Mouse (Mus musculus) spleen, adult 2 months (tissue): ENCODE data around the gene Ermap. TPM values are rescaled to one million over a fixed set of nuclear protein-coding genes. Genes with fewer than 3 reads are reported as not detected.

Experiments
- DNase-seq, 2 experiments: peaks; one replicate each; pipeline versions ENCODE4 v3.0.0 to v3.0.0-alpha.2; 2012 to 2021; ENCODE audit warnings: low spot score in 2 of 2, low read depth in 1 of 2
- H3K27ac ChIP-seq: fragments of 200-500 bp; 2 replicates; pipeline ENCODE4 v1.5.1; 2012; ENCODE audit warnings: low read length, inconsistent platforms; ENCODE audit not compliant: insufficient read depth
- H3K27me3 ChIP-seq: fragments of 200-500 bp; 2 replicates; pipeline ENCODE4 v1.6.1; 2012; ENCODE audit warnings: mild to moderate bottlenecking, moderate library complexity, low read length, inconsistent platforms; ENCODE audit not compliant: control insufficient read depth, insufficient read depth
- H3K36me3 ChIP-seq: fragments of 200-500 bp; 2 replicates; pipeline ENCODE4 v1.6.1; 2012; ENCODE audit warnings: mild to moderate bottlenecking, low read length, inconsistent platforms; ENCODE audit not compliant: control insufficient read depth, insufficient read depth
- H3K4me1 ChIP-seq: fragments of 200-500 bp; 2 replicates; pipeline ENCODE4 v1.6.1; 2011; ENCODE audit warnings: inconsistent platforms; ENCODE audit not compliant: control insufficient read depth, insufficient read depth, insufficient read length
- H3K4me3 ChIP-seq: fragments of 200-500 bp; 2 replicates; pipeline ENCODE4 v1.5.1; 2011; ENCODE audit warnings: mild to moderate bottlenecking, inconsistent platforms; ENCODE audit not compliant: insufficient read depth, insufficient read length; ENCODE audit errors: extremely low read depth
- CTCF ChIP-seq: fragments of 200-500 bp; IDR thresholded peaks from 2 replicates; pipeline ENCODE4 v1.5.1; 2011; ENCODE audit warnings: mild to moderate bottlenecking, inconsistent platforms; ENCODE audit not compliant: insufficient read depth, insufficient read length, insufficient replicate concordance; ENCODE audit errors: extremely low read depth
- POLR2A ChIP-seq: fragments of 200-500 bp; IDR thresholded peaks from 2 replicates; pipeline ENCODE4 v1.6.1; 2011; ENCODE audit warnings: low read depth, low read length, inconsistent platforms
- WGBS: fragments of 180-500 bp; shearing (Covaris S2); methylation state at CpG from one replicate; pipeline ENCODE4 v1.1.7; 2018; 5-methylcytosine and 5-hydroxymethylcytosine counted together
- polyA plus RNA-seq: library from polyadenylated mRNA; depleted of rRNA; stranded (reverse); fragments of >200 nt; gene quantifications from 2 replicates; pipeline ENCODE4 v1.2.3, GENCODE M21; 2012

Ermap gene
- polyA plus RNA-seq, 1 experiment, result 53.8 TPM

- H3K27me3 ChIP-seq, result no peaks in the 10 kb centered on the region
- no peak overlapping the region for H3K27ac ChIP-seq
Measured at GRCm38 (mm10) chr4:119161358-119161757, 28.5 kb downstream of the Ermap start.

DNA sequence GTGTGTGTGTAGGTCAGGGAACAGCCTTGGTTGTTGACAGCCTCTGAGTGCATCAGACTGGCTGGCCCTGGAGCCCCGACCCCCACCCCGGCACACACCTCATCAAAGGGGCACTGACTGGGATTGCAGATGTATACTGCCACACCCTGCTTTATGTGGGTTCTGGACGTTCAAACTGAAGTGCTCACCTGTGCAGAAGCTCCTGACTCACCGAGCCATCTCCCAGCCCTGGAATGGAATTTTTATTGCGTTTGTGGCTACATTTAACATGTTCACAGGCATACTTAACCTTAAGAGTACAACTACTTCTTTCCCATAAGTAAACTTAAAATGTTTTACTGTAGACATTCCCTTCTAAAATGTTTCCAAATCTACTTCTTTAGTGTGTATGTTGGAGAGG lies 31.9 kb downstream of the Ermap start:
- TF ChIP-seq CTCF (no peak), POLR2A (no peak)
- 83% methylated on average over 5 of the region's 5 CpGs for WGBS
- Histone ChIP-seq H3K36me3 (no peaks in the 10 kb centered on the region), H3K27me3 (no peaks in the 10 kb centered on the region), H3K4me1 (no peaks in the 10 kb centered on the region), H3K4me3 (no peak overlapping the region), H3K27ac (no peak overlapping the region)
- DNase-seq, result no peak

More at GRCm38 (mm10) chr4:119161358-119161757, 28.5 kb downstream of the Ermap start:
- 78% methylated on average over 3 of the region's 3 CpGs for WGBS
- no peak overlapping the region for H3K4me3 ChIP-seq
- TF ChIP-seq CTCF (no peak), POLR2A (no peak)
- no peak for DNase-seq
- H3K36me3 ChIP-seq, result no peaks in the 10 kb centered on the region
- H3K4me1 ChIP-seq, result no peaks in the 10 kb centered on the region

DNA sequence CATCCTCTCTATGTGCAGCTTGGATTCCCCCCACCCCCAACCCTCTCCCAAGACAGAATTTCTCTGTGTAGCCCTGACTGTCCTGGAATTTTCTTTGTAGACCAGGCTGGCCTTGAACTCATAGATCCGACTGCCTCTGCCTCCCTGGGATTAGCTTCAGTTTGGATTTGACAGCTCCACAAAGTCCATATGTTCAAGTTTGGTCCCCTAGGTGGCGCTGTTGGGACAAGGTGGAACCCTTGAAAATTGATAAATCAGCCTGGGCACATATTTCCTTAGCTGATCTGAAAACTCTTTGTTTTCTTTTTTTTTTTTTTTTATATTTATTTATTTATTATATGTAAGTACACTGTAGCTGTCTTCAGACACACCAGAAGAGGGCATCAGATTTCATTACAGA lies 32.6 kb downstream of the Ermap start:
- Histone ChIP-seq H3K27me3 (no peaks in the 10 kb centered on the region), H3K36me3 (no peaks in the 10 kb centered on the region), H3K4me1 (no peaks in the 10 kb centered on the region), H3K4me3 (no peak overlapping the region), H3K27ac (no peak overlapping the region)
- TF ChIP-seq POLR2A (no peak), CTCF (peak; percentile 40; the same call in 1 of the 2 replicates)
- 28% methylated on average over 2 of the region's 2 CpGs for WGBS
- DNase-seq, result peak in 1 of 2 experiments; percentile 63

DNA sequence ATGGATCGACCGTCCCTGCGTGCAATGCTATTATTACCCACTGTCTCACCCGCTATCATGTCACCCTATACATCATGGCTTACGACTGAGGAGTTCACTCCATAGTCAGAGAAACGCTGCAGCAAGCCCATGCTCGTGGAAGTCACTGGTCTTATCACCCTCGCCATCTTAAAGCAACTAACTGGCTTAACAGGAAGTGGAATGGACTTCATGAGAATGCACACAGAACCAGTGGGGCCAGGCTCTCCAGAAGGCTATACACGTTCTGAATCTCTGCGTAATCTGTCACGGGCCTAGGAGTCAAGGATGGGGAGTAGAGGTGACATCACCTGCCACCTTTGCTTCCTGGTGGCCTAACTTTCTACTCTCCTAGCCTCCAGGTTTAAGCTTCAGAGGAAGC lies 41.1 kb downstream of the Ermap start:
- DNase-seq, result no peak
- H3K27me3 ChIP-seq, result no peaks in the 10 kb centered on the region
- H3K4me3 ChIP-seq, result no peak overlapping the region
- H3K4me1 ChIP-seq, result no peaks in the 10 kb centered on the region
- no peak overlapping the region for H3K27ac ChIP-seq
- no peaks in the 10 kb centered on the region for H3K36me3 ChIP-seq
- 80% methylated on average over 11 of the region's 11 CpGs for WGBS
- TF ChIP-seq POLR2A (no peak), CTCF (no peak)

DNA sequence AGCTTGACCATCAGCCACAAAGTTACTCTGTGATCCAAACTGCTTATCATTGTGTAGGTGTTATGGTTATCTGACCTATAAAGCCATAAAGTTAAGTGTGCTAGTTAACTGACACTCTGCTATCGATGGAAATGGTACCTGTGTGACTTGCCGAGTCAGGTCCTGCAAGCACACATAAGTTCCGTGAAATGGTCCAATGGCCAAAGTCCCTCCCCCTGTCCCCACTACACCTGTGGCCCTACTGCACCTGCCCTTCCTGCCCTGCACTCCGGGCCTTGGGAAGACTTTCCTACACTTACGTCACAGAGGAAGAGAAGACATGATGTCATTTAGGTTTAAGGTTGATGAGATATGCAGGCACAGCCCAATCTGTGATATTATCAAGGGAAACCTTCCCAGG lies 42.5 kb downstream of the Ermap start:
- Histone ChIP-seq H3K4me1 (no peaks in the 10 kb centered on the region), H3K27ac (no peak overlapping the region), H3K27me3 (no peaks in the 10 kb centered on the region), H3K4me3 (no peak overlapping the region), H3K36me3 (no peaks in the 10 kb centered on the region)
- DNase-seq, result no peak
- no peak for TF ChIP-seq CTCF
- no peak for TF ChIP-seq POLR2A
- 93% methylated on average over 5 of the region's 5 CpGs for WGBS

- Histone ChIP-seq H3K4me1 (no peaks in the 10 kb centered on the region), H3K36me3 (no peaks in the 10 kb centered on the region), H3K4me3 (no peak overlapping the region), H3K27ac (no peak overlapping the region), H3K27me3 (no peaks in the 10 kb centered on the region)
- DNase-seq, result no peak
- TF ChIP-seq CTCF, result no peak
- TF ChIP-seq POLR2A, result no peak
- WGBS, result 88% methylated on average over 7 of the region's 7 CpGs
Measured at GRCm38 (mm10) chr4:119146816-119147215, 43.0 kb downstream of the Ermap start.

DNA sequence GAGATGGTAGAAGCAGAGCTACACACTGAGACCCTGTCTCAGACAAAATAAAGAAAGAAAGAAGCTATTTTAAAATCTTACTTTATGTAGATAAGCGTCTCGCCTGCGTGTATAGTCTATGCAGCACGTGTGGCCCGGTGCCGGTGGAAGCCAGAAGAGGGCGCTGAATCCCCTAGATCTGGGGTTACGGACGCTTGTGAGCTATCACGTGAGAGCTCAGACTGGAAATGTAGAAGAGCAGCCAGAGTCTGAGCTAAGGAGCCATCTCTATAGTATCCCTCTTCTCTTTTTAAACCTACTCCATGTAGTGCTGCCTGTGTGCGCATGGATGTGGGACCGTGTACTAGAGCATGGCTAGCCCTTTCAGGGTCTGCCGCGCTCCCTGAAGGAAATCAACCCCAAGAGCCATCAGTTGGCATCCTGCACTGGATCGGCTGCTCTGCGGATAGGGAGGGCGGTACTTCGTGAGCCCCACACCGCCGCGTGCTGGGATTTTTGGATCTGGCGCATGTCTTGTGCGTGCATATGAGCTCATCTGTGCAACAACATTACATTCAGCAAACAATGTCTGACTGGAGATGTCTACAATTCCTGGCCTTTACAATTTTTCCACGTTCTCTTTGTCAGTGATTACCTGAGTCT lies 47.5 kb downstream of the Ermap start:
- TF ChIP-seq CTCF (no peak), POLR2A (no peak)
- Histone ChIP-seq H3K36me3 (no peaks in the 10 kb centered on the region; the same call in 1 of the 2 replicates), H3K27ac (no peak overlapping the region), H3K27me3 (no peaks in the 10 kb centered on the region), H3K4me1 (no peaks in the 10 kb centered on the region; the same call in 1 of the 2 replicates), H3K4me3 (no peak overlapping the region)
- 68% methylated on average over 24 of the region's 24 CpGs for WGBS
- DNase-seq, result peak in 1 of 2 experiments; percentile 38
